Mouse (Mus musculus) E14TG2a.4 (cell line): ENCODE results near the gene Gak.

Experiments
- H3K27me3 ChIP-seq: 2 replicates; pipeline ENCODE4 v1.6.1; 2014; ENCODE audit warnings: low read length, control low read depth; ENCODE audit not compliant: insufficient read depth
- H3K36me3 ChIP-seq: 2 replicates; pipeline ENCODE4 v1.6.1; 2014; ENCODE audit warnings: low read length, control low read depth; ENCODE audit not compliant: insufficient read depth
- H3K4me1 ChIP-seq: replicated peaks from 2 replicates; pipeline ENCODE4 v1.6.1; 2014; ENCODE audit warnings: low read depth, low read length, control low read depth
- H3K4me3 ChIP-seq: replicated peaks from 2 replicates; pipeline ENCODE4 v1.5.1; 2014; ENCODE audit warnings: mild to moderate bottlenecking, low read length
- H3K9me3 ChIP-seq: 2 replicates; pipeline ENCODE4 v1.6.1; 2014; ENCODE audit warnings: low read length, control low read depth
- CTCF ChIP-seq: conservative IDR thresholded peaks from 2 replicates; pipeline ENCODE4 v1.5.1; 2014; ENCODE audit warnings: low read length
- NANOG ChIP-seq: IDR thresholded peaks from 2 replicates; pipeline ENCODE4 v1.6.1; 2014; ENCODE audit warnings: borderline replicate concordance, low read length, mixed read lengths
- POU5F1 ChIP-seq: IDR thresholded peaks from 2 replicates; pipeline ENCODE4 v1.6.1; 2014; ENCODE audit warnings: low read length, borderline replicate concordance

Gak gene

GRCm38 (mm10) chr5:108659698-108660631 is 30.4 kb upstream of the Gak start, which contains the start of gene Idua:
TSS of gene Idua (plus strand) at chr5:108660331.
- TF ChIP-seq CTCF (no peak), NANOG (no peak), POU5F1 (no peak)
- no peaks in the 10 kb centered on the region for H3K9me3 ChIP-seq
- H3K27me3 ChIP-seq = no peaks in the 10 kb centered on the region
- H3K4me3 ChIP-seq = peak within 1 kb of the TSS; percentile 96
- peaks cover 36% of the 10 kb centered on the region for H3K4me1 ChIP-seq
- peaks cover 42% of the 10 kb centered on the region for H3K36me3 ChIP-seq

- Histone ChIP-seq H3K9me3 (no peaks in the 10 kb centered on the region), H3K4me1 (peaks cover 27% of the 10 kb centered on the region), H3K4me3 (no peak overlapping the region), H3K27me3 (no peaks in the 10 kb centered on the region), H3K36me3 (peaks cover 56% of the 10 kb centered on the region)
- no peak for TF ChIP-seq CTCF
- TF ChIP-seq NANOG = no peak
- TF ChIP-seq POU5F1 = no peak
Observed at GRCm38 (mm10) chr5:108658611-108659010, 29.1 kb upstream of the Gak start.

- H3K27me3 ChIP-seq = no peaks in the 10 kb centered on the region
- H3K9me3 ChIP-seq = no peaks in the 10 kb centered on the region
- H3K4me1 ChIP-seq = peaks cover 27% of the 10 kb centered on the region
- peaks cover 68% of the 10 kb centered on the region for H3K36me3 ChIP-seq
- no peak overlapping the region for H3K4me3 ChIP-seq
- TF ChIP-seq CTCF (no peak), NANOG (no peak), POU5F1 (no peak)
Observed at GRCm38 (mm10) chr5:108657406-108657805, 27.9 kb upstream of the Gak start.

GRCm38 (mm10) chr5:108655891-108656650 is 26.5 kb upstream of the Gak start:
- H3K9me3 ChIP-seq = no peaks in the 10 kb centered on the region
- no peak overlapping the region for H3K4me3 ChIP-seq
- TF ChIP-seq NANOG (no peak), POU5F1 (no peak), CTCF (no peak)
- H3K4me1 ChIP-seq = peaks cover 25% of the 10 kb centered on the region
- peaks cover 80% of the 10 kb centered on the region for H3K36me3 ChIP-seq
- H3K27me3 ChIP-seq = no peaks in the 10 kb centered on the region

- Histone ChIP-seq H3K4me3 (no peak overlapping the region), H3K27me3 (no peaks in the 10 kb centered on the region), H3K36me3 (peaks cover 86% of the 10 kb centered on the region), H3K4me1 (peaks cover 22% of the 10 kb centered on the region), H3K9me3 (no peaks in the 10 kb centered on the region)
- TF ChIP-seq POU5F1 (no peak), NANOG (no peak), CTCF (no peak)
Observed at GRCm38 (mm10) chr5:108655381-108655780, 25.8 kb upstream of the Gak start.

- TF ChIP-seq POU5F1 (no peak), CTCF (no peak), NANOG (no peak)
- Histone ChIP-seq H3K4me3 (no peak overlapping the region), H3K36me3 (peaks cover 94% of the 10 kb centered on the region), H3K4me1 (peaks cover 20% of the 10 kb centered on the region), H3K9me3 (no peaks in the 10 kb centered on the region), H3K27me3 (no peaks in the 10 kb centered on the region)
Observed at GRCm38 (mm10) chr5:108654444-108654990, 25.0 kb upstream of the Gak start.

GRCm38 (mm10) chr5:108653341-108653740 is 23.8 kb upstream of the Gak start:
- peaks cover 97% of the 10 kb centered on the region for H3K36me3 ChIP-seq
- peaks cover 13% of the 10 kb centered on the region for H3K4me1 ChIP-seq
- no peaks in the 10 kb centered on the region for H3K9me3 ChIP-seq
- H3K27me3 ChIP-seq = no peaks in the 10 kb centered on the region
- TF ChIP-seq POU5F1 (no peak), NANOG (no peak), CTCF (no peak)
- no peak overlapping the region for H3K4me3 ChIP-seq

- TF ChIP-seq NANOG (no peak), CTCF (peak; percentile 58), POU5F1 (no peak)
- Histone ChIP-seq H3K9me3 (no peaks in the 10 kb centered on the region), H3K36me3 (peaks cover 97% of the 10 kb centered on the region), H3K27me3 (no peaks in the 10 kb centered on the region), H3K4me3 (no peak overlapping the region), H3K4me1 (peaks cover 13% of the 10 kb centered on the region)
Observed at GRCm38 (mm10) chr5:108651823-108652222, 22.3 kb upstream of the Gak start.
